Mouse (Mus musculus) embryonic fibroblast, embryonic 13.5 days (primary cell): ENCODE measurements around the gene Pbrm1. TPM values are rescaled to one million over a fixed set of nuclear protein-coding genes. Genes with fewer than 3 reads are reported as not detected.

Experiments used
- H3K27ac ChIP-seq: 2 replicates; pipeline ENCODE4 v1.5.1; 2012; ENCODE audit warnings: low read length, control low read depth, inconsistent platforms; ENCODE audit not compliant: insufficient read depth
- H3K4me1 ChIP-seq: 2 replicates; pipeline ENCODE4 v1.6.1; 2011; ENCODE audit warnings: low read length; ENCODE audit not compliant: control insufficient read depth, insufficient read depth
- H3K4me3 ChIP-seq: 2 replicates; pipeline ENCODE4 v1.5.1; 2011; ENCODE audit warnings: mild to moderate bottlenecking, control low read depth, low read length; ENCODE audit not compliant: insufficient read depth
- CTCF ChIP-seq: IDR thresholded peaks from 2 replicates; pipeline ENCODE4 v1.5.1; 2011; ENCODE audit warnings: mild to moderate bottlenecking, control low read depth, low read length, moderate library complexity, borderline replicate concordance; ENCODE audit not compliant: insufficient read depth
- POLR2A ChIP-seq: IDR thresholded peaks from 2 replicates; pipeline ENCODE4 v1.6.1; 2011; ENCODE audit warnings: low read depth, mild to moderate bottlenecking, control low read depth, low read length, moderate library complexity
- polyA plus RNA-seq: library from polyadenylated mRNA; stranded (reverse); fragments of >200 nt; gene quantifications from 2 replicates; pipeline ENCODE4 v1.2.4, GENCODE M21; 2011; ENCODE audit warnings: low read depth; ENCODE audit not compliant: missing spikeins, insufficient read length

Pbrm1 gene
- polyA plus RNA-seq, 1 experiment: 99.0 TPM

GRCm38 (mm10) chr14:31115522-31115921, 96.6 kb downstream of the Pbrm1 start:
- no peak overlapping the region for H3K4me3 ChIP-seq
- TF ChIP-seq POLR2A (no peak), CTCF (no peak)
- no peaks in the 10 kb centered on the region for H3K4me1 ChIP-seq
- H3K27ac ChIP-seq: no peak overlapping the region

GRCm38 (mm10) chr14:31125106-31126075, 106.5 kb downstream of the Pbrm1 start:
- H3K4me3 ChIP-seq: no peak overlapping the region
- no peak for TF ChIP-seq POLR2A
- no peak for TF ChIP-seq CTCF
- peaks cover 6% of the 10 kb centered on the region; the same call in 1 of the 2 replicates for H3K4me1 ChIP-seq
- peak overlapping the region; percentile 9 for H3K27ac ChIP-seq

- no peak for TF ChIP-seq POLR2A
- no peak for TF ChIP-seq CTCF
- Histone ChIP-seq H3K4me1 (peaks cover 6% of the 10 kb centered on the region; the same call in 1 of the 2 replicates), H3K4me3 (no peak overlapping the region), H3K27ac (no peak overlapping the region)
Measured at GRCm38 (mm10) chr14:31126826-31127225, 107.9 kb downstream of the Pbrm1 start.

- Histone ChIP-seq H3K4me3 (peak overlapping the region; percentile 86), H3K27ac (peak overlapping the region; percentile 58), H3K4me1 (peaks cover 6% of the 10 kb centered on the region)
- TF ChIP-seq CTCF (no peak), POLR2A (peak; percentile 23; the same call in 1 of the 2 replicates)
Measured at GRCm38 (mm10) chr14:31128101-31128825, 109.3 kb downstream of the Pbrm1 start.

DNA sequence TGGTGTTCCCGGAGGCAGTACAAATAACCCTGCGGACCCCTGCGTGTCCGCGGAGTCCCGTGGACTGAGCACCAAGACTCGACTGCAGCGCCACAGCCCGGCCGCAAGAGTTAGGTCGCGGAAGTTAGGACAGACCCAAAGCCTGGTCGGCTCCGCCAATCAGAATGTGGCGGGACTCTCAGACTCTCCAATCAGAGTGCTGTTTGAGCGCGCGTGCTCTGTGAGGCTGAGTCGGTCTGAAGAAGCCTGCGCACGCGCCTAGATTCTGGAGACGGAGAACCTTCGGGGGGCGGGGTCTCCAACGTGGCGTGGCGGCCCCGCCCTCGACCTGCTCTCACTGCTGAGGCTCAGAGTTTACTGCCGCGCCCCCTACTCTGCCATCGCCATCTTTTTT, 109.9 kb downstream of the Pbrm1 start, which contains the start of gene Smim4:
Smim4 (minus strand) TSS at position 131 of the 394 bp plus-strand sequence.
- H3K4me1 ChIP-seq: peaks cover 6% of the 10 kb centered on the region
- TF ChIP-seq CTCF: peak; percentile 55; the same call in 1 of the 2 replicates
- peak; percentile 83 for TF ChIP-seq POLR2A

GRCm38 (mm10) chr14:31129326-31130235, 110.6 kb downstream of the Pbrm1 start:
- Histone ChIP-seq H3K27ac (no peak overlapping the region), H3K4me3 (0 out of 2 replicates have a peak overlapping the region, but pooled peaks have one; percentile 22), H3K4me1 (peaks cover 6% of the 10 kb centered on the region)
- no peak; the same call in 1 of the 2 replicates for TF ChIP-seq POLR2A
- TF ChIP-seq CTCF: no peak

More for the DNA sequence above, 109.9 kb downstream of the Pbrm1 start, which contains the start of gene Smim4:
- Histone ChIP-seq H3K4me3 (peak within 1 kb of the TSS; percentile 86), H3K27ac (peak within 1 kb of the TSS; percentile 58)

GRCm38 (mm10) chr14:31130236-31131220, 111.6 kb downstream of the Pbrm1 start, which contains the start of gene Nt5dc2:
TSS of gene Nt5dc2 (plus strand) at chr14:31131053.
- Histone ChIP-seq H3K4me3 (peak within 1 kb of the TSS; percentile 90), H3K27ac (0 out of 2 replicates have a peak within 1 kb of the TSS, but pooled peaks have one; percentile 3), H3K4me1 (peaks cover 3% of the 10 kb centered on the region)
- TF ChIP-seq CTCF (no peak), POLR2A (peak; percentile 63)
